Mouse (Mus musculus): ENCODE measurements around the gene Dennd4b.

DNA sequence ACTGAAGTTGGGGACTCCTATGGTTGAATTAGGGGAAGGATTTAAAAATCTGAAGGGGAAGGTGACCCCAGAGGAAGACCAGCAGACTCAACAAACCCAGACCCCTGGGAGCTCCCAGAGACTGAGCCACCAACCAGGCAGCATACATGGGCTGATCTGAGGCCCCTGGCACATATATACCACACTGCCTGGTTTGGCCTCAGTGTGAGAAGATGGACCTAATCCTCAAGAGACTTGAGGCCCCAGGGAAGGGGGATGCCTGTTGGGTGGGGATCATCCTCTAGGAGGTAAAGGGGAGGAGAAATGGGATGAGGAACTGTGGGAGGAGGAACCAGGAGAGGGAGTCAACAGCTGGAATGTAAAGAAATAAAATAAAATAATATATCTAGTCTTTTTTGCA lies 49.3 kb downstream of the Dennd4b start:
- TF ChIP-seq CTCF (IDR thresholded peaks at IDR 0.05; ENCODE audit: low read depth, low read length), result no peak
- TF ChIP-seq TAL1 (conservative IDR thresholded peaks at IDR 0.05; ENCODE audit: low read depth, low read length), result no peak
- no peak for TF ChIP-seq GATA1 (IDR thresholded peaks at IDR 0.05; ENCODE audit: borderline replicate concordance, low read length)
- TF ChIP-seq POLR2AphosphoS5 (IDR thresholded peaks at IDR 0.05; ENCODE audit: insufficient replicate concordance, low read depth, low read length), result no peak

Data from G1E (cell line).